Mouse (Mus musculus): ENCODE data around the gene Gm5741.

The Gm5741 gene

GRCm38 (mm10) chr8:85080532-85081215 lies 12.9 kb upstream of the Gm5741 start, which contains the start of gene Wdr83os:
Gene Wdr83os (plus strand): TSS chr8:85080740.
- POLR2A ChIA-PET, result interaction anchor here (0.6 to 12.9 kb wide), 44 partner anchors 7 to 353 kb away, joined by 3 to 479 read pairs (median 4); partner anchors contain the start of genes Dhps (in 4 of the 4), Fbxw9 (in 2 of the 4), Tnpo2 (in 2 of the 4) and Trir (in 2 of the 4)
- CTCF ChIA-PET, result interaction anchor here (0.5 to 2.0 kb wide), 9 partner anchors 9 to 331 kb away, joined by 3 to 18 read pairs (median 3); partner anchors contain the start of gene Dhps (in 3 of the 4)

- ChIA-PET CTCF (interaction anchor here in 3 of 4 experiments (0.7 to 2.0 kb wide), 7 partner anchors 8 to 152 kb away, joined by 3 to 18 read pairs (median 4); partner anchors contain the start of gene Dhps (in 3 of the 3)), POLR2A (interaction anchor here (0.6 to 12.9 kb wide), 38 partner anchors 7 to 352 kb away, joined by 3 to 479 read pairs (median 5); partner anchors contain the start of genes Dhps (in 4 of the 4), Fbxw9 (in 2 of the 4), Tnpo2 (in 2 of the 4) and Trir (in 2 of the 4))
Measured at GRCm38 (mm10) chr8:85080214-85080531, 12.4 kb upstream of the Gm5741 start.

- POLR2A ChIA-PET, result interaction anchor here (0.5 to 12.9 kb wide), 51 partner anchors 8 to 396 kb away, joined by 3 to 479 read pairs (median 4); partner anchors contain the start of genes Fbxw9 (in 3 of the 4), Tnpo2 (in 3 of the 4), Trir (in 2 of the 4) and Asna1 (in 1 of the 4)
- CTCF ChIA-PET, result interaction anchor here (0.5 to 3.1 kb wide), 53 partner anchors 9 to 1035 kb away, joined by 3 to 32 read pairs (median 4); partner anchors contain the start of genes Asna1 (in 1 of the 4), Cks1brt (in 1 of the 4), Fbxw9 (in 1 of the 4) and Gcdh (in 1 of the 4)
Measured at GRCm38 (mm10) chr8:85076993-85077392, 9.2 kb upstream of the Gm5741 start.

GRCm38 (mm10) chr8:85076001-85076400 lies 8.2 kb upstream of the Gm5741 start:
- ChIA-PET POLR2A (interaction anchor here (0.5 to 12.9 kb wide), 41 partner anchors 9 to 397 kb away, joined by 3 to 479 read pairs (median 6); partner anchors contain the start of genes Fbxw9 (in 3 of the 4), Tnpo2 (in 3 of the 4), Trir (in 2 of the 4) and Asna1 (in 1 of the 4)), CTCF (interaction anchor here (0.6 to 3.1 kb wide), 57 partner anchors 10 to 1648 kb away, joined by 3 to 32 read pairs (median 4); partner anchors contain the start of genes Tnpo2 (in 2 of the 4), Asna1 (in 1 of the 4), Fbxw9 (in 1 of the 4) and Gcdh (in 1 of the 4))

GRCm38 (mm10) chr8:85074617-85075016 lies 6.8 kb upstream of the Gm5741 start:
- POLR2A ChIA-PET, result interaction anchor here in 2 of 4 experiments (0.8 to 12.9 kb wide), 11 partner anchors 9 to 226 kb away, joined by 3 to 479 read pairs (median 10); partner anchors contain the start of genes Fbxw9 (in 2 of the 2), Man2b1 (in 2 of the 2), Tnpo2 (in 1 of the 2) and Trir (in 1 of the 2)
- CTCF ChIA-PET, result interaction anchor here in 1 of 4 experiments (0.6 to 3.1 kb wide), 4 partner anchors 13 to 77 kb away, joined by 3 to 8 read pairs (median 4); no protein-coding TSS in a partner anchor

GRCm38 (mm10) chr8:85074167-85074566 lies 6.4 kb upstream of the Gm5741 start:
- CTCF ChIA-PET, result interaction anchor here in 1 of 4 experiments (0.6 to 3.6 kb wide), 2 partner anchors 9 to 14 kb away, joined by 3 to 22 read pairs; partner anchors contain the start of gene Man2b1
- POLR2A ChIA-PET, result interaction anchor here in 2 of 4 experiments (1.0 to 12.9 kb wide), 11 partner anchors 9 to 96 kb away, joined by 3 to 479 read pairs (median 28); partner anchors contain the start of genes Fbxw9 (in 2 of the 2), Man2b1 (in 2 of the 2), Junb (in 1 of the 2) and Tnpo2 (in 1 of the 2)

- ChIA-PET POLR2A (interaction anchor here (0.5 to 12.9 kb wide), 32 partner anchors 10 to 1596 kb away, joined by 3 to 479 read pairs (median 22); partner anchors contain the start of genes Fbxw9 (in 3 of the 4), Man2b1 (in 3 of the 4), Asna1 (in 2 of the 4) and Junb (in 2 of the 4)), CTCF (interaction anchor here in 1 of 4 experiments (1.2 to 3.6 kb wide), 5 partner anchors 10 to 84 kb away, joined by 3 to 22 read pairs (median 5); partner anchors contain the start of genes Fbxw9 and Man2b1)
Measured at GRCm38 (mm10) chr8:85073041-85073612, 5.3 kb upstream of the Gm5741 start.

- CTCF ChIA-PET, result interaction anchor here in 3 of 4 experiments (0.6 to 3.6 kb wide), 15 partner anchors 8 to 178 kb away, joined by 3 to 22 read pairs (median 4); partner anchors contain the start of genes Wdr83os (in 3 of the 3), Fbxw9 (in 1 of the 3), Man2b1 (in 1 of the 3) and Wdr83 (in 1 of the 3)
- POLR2A ChIA-PET, result interaction anchor here (0.5 to 12.9 kb wide), 139 partner anchors 8 to 1595 kb away, joined by 3 to 479 read pairs (median 6); partner anchors contain the start of genes Man2b1 (in 4 of the 4), Tnpo2 (in 4 of the 4), Trir (in 4 of the 4) and Wdr83 (in 4 of the 4)
Measured at GRCm38 (mm10) chr8:85072364-85072929, 4.7 kb upstream of the Gm5741 start.

- CTCF ChIA-PET, result interaction anchor here (0.6 to 3.6 kb wide), 21 partner anchors 9 to 486 kb away, joined by 3 to 22 read pairs (median 4); partner anchors contain the start of genes Wdr83os (in 3 of the 4), Fbxw9 (in 1 of the 4), Man2b1 (in 1 of the 4) and Mast1 (in 1 of the 4)
- POLR2A ChIA-PET, result interaction anchor here (0.5 to 12.9 kb wide), 179 partner anchors 9 to 1805 kb away, joined by 3 to 479 read pairs (median 5); partner anchors contain the start of genes Junb (in 4 of the 4), Man2b1 (in 4 of the 4), Tnpo2 (in 4 of the 4) and Trir (in 4 of the 4)
Measured at GRCm38 (mm10) chr8:85071514-85072281, 3.9 kb upstream of the Gm5741 start, which contains the start of gene Dhps. Gene Dhps (plus strand): TSS chr8:85071757.

GRCm38 (mm10) chr8:85071041-85071440 lies 3.3 kb upstream of the Gm5741 start:
- POLR2A ChIA-PET, result interaction anchor here (0.6 to 12.9 kb wide), 146 partner anchors 9 to 1806 kb away, joined by 3 to 479 read pairs (median 6); partner anchors contain the start of genes Junb (in 4 of the 4), Man2b1 (in 4 of the 4), Tnpo2 (in 4 of the 4) and Wdr83 (in 4 of the 4)

GRCm38 (mm10) chr8:85067155-85067554 lies 627 bp downstream of the Gm5741 start:
- ChIA-PET POLR2A (interaction anchor here in 2 of 4 experiments (1.0 to 13.9 kb wide), 7 partner anchors 10 to 106 kb away, joined by 3 to 338 read pairs (median 4); partner anchors contain the start of genes Tnpo2 (in 2 of the 2), Man2b1 (in 1 of the 2), Trir (in 1 of the 2) and Wdr83 (in 1 of the 2)), CTCF (no interaction called here)

More at GRCm38 (mm10) chr8:85071041-85071440, 3.3 kb upstream of the Gm5741 start:
- CTCF ChIA-PET, result interaction anchor here in 3 of 4 experiments (0.6 to 3.6 kb wide), 12 partner anchors 9 to 335 kb away, joined by 3 to 22 read pairs (median 4); partner anchors contain the start of genes Wdr83os (in 2 of the 3), Man2b1 (in 1 of the 3), Mast1 (in 1 of the 3) and Wdr83 (in 1 of the 3)

GRCm38 (mm10) chr8:85065213-85065612 lies 2.6 kb downstream of the Gm5741 start:
- POLR2A ChIA-PET, result interaction anchor here in 3 of 4 experiments (0.8 to 13.9 kb wide), 10 partner anchors 8 to 86 kb away, joined by 3 to 338 read pairs (median 6); partner anchors contain the start of genes Tnpo2 (in 2 of the 3), Dhps (in 1 of the 3), Man2b1 (in 1 of the 3) and Wdr83 (in 1 of the 3)
- CTCF ChIA-PET, result no interaction called here

- POLR2A ChIA-PET, result interaction anchor here (0.6 to 13.9 kb wide), 20 partner anchors 9 to 96 kb away, joined by 3 to 338 read pairs (median 6); partner anchors contain the start of genes Dhps (in 4 of the 4), Man2b1 (in 2 of the 4), Tnpo2 (in 2 of the 4) and Wdr83 (in 2 of the 4)
- CTCF ChIA-PET, result interaction anchor here in 2 of 4 experiments (0.7 to 1.9 kb wide), 4 partner anchors 9 to 51 kb away, joined by 3 to 12 read pairs (median 6); partner anchors contain the start of gene Dhps (in 2 of the 2)
Measured at GRCm38 (mm10) chr8:85062603-85063002, 5.2 kb downstream of the Gm5741 start.

GRCm38 (mm10) chr8:85059879-85060616 lies 7.7 kb downstream of the Gm5741 start, which contains the start of gene Fbxw9:
Gene Fbxw9 (plus strand): TSS chr8:85060055.
- POLR2A ChIA-PET, result interaction anchor here (0.5 to 13.9 kb wide), 44 partner anchors 8 to 1701 kb away, joined by 3 to 338 read pairs (median 5); partner anchors contain the start of genes Dhps (in 4 of the 4), Tnpo2 (in 4 of the 4), Man2b1 (in 3 of the 4) and Trir (in 3 of the 4)
- CTCF ChIA-PET, result interaction anchor here (0.6 to 1.7 kb wide), 9 partner anchors 12 to 336 kb away, joined by 3 to 12 read pairs (median 4); partner anchors contain the start of genes Tnpo2 (in 2 of the 4) and Dhps (in 1 of the 4)

Measured in embryonic stem cell, embryonic (primary cell).